Mouse (Mus musculus) left cerebral cortex, adult 8-10 months (tissue): ENCODE measurements around the gene Iqcn. TPM values are rescaled to one million over a fixed set of nuclear protein-coding genes. Genes with fewer than 3 reads are reported as not detected.

Experiments used
- DNase-seq, 2 experiments: peaks; one replicate each; pipeline ENCODE4 v3.0.0; 2022; ENCODE audit warnings: low spot score in 2 of 2
- total RNA-seq, 4 experiments: library from RNA; stranded (reverse); gene quantifications; 2 replicates each; pipeline ENCODE4 v1.2.4; 2022

Iqcn gene
- total RNA-seq, 4 experiments from 2014 or later = 0.07 TPM; not detected in 3

DNA sequence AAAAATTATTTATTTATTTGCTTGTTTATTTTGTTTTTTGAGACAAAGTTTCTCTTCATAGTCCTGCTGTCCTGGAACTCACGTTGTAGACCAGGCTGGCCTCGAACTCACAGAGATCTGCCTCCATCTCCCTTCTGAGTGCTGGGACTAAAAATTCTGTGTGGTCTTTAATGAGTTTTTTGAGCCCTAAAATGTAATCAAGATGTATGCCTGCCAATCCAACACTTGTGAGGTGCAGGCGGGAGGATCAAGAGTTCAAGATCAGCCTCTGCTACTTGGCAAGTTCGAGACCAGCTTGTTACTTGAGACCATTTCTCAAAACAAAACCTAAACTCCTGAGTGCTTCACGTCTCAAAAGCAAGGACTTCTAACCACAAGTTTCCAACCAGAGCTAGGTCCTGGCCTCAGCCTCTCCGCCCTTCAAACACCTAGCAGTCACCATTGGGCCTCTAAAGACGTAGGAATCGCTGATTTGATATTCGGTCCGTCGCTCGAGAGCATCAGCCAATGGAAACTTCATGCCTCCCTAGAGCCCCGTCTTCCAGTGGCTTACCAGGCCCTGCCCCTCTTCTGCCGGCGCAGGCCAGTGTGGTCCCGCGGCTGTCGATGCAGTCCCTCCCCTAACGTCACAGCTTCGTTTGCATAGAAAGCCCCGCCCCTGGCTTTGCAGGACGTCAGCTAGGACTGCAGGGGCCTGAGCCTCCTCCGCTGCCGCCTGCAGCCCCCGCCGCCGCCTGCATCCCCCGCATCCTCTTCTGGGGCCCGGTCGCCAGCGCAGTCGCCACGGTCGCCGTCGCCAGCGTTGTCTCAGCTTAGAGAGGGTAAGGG is 51.0 kb downstream of the Iqcn start, which contains the start of gene Rab3a:
TSS of gene Rab3a (plus strand) at position 637 of the 828 bp plus-strand sequence.
- peak; percentile 87 to 99 for DNase-seq

DNA sequence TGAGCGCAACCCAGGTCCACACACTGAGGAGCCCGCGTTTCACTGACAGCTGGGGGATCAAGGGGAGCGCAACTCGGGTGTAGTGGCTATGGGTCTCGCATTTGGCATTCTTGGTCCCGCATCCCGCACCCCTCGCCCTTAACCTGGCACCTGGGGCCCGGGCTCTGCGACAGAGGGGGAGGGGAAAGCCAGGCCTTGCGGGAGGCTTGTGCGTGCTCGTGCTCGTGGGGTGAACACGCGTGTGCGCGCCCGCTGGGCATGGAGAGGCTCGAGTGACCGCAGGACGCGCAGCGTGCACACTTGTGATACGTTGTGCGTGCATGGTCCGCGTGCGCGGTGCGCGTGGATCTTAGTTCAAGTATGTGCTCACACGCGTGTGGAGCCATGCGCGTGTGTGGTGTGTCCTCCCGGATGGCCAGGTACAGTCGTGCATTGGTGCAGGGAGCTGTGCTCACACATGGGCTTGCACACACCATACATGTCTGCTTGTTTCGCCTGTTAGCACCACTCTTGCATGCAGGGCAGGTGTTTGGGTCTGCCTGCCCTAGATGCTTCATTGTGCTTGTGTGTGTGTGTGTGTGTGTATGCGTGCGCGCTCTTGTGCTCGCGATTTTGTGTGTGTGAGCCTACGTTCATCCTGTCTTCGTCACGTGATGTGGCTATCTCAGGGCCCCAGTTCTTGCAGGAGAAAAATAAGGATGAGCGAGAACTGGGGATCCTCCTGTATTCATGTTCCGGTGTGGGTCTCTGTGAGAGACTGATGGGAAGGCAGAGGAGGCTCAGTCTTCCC is 51.8 kb downstream of the Iqcn start:
- peak; percentile 74 to 83 for DNase-seq

DNA sequence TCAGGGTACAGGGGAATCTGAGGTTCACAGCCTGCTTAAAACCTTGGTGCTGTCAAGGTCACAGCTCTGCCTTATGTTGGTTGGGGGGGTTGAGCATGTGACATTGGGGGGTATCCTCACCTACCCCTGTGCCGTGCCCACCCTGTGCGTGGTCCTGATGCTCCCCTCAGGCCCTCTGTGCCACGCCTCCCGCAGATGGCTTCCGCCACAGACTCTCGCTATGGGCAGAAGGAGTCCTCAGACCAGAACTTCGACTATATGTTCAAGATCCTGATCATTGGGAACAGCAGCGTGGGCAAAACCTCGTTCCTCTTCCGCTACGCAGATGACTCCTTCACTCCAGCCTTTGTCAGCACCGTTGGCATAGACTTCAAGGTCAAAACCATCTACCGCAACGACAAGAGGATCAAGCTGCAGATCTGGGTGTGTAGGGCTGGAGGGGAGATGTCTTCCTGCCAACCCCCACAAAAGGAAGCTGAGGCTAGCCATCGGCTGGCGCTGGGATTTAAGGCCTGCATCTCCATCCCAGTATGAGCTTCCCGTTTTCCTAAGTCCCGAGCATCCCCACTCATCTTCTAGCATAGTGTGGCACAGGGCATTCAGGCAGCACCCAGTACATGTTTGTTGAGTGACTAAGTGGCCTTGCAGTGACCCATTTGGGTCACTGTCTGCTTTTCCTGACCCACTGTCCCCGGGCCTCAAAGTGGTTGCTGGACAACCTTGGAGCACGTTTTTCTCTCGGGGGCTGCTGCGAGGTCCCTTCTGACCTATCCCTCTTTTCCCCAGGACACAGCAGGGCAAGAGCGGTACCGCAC is 52.6 kb downstream of the Iqcn start:
- peak in 1 of 2 experiments; percentile 41 for DNase-seq

DNA sequence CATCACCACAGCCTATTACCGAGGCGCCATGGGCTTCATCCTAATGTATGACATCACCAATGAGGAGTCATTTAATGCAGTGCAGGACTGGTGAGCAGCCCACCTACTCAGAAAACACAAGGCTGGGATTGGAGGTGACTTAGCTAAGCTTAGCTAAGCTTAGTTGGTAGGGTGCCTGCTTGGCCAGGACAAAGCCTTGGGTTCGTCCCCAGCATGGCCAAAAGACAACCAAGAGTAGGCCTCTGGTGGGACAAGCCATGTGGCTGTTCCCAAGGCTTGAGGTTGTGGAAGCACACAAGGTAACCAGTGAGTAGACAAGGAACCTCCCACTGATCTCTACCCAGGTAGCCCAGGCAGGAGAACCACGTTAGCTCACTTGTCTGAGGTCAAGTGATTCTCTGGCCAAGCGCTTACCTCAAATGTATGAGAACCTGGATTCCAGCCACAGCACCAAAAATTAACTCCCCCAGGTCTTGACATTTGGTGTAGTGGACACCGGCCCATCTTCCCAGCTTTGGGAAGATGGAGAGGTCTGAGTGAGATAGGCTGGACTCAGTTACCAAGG is 53.3 kb downstream of the Iqcn start:
- DNase-seq = peak in 1 of 2 experiments; percentile 33

DNA sequence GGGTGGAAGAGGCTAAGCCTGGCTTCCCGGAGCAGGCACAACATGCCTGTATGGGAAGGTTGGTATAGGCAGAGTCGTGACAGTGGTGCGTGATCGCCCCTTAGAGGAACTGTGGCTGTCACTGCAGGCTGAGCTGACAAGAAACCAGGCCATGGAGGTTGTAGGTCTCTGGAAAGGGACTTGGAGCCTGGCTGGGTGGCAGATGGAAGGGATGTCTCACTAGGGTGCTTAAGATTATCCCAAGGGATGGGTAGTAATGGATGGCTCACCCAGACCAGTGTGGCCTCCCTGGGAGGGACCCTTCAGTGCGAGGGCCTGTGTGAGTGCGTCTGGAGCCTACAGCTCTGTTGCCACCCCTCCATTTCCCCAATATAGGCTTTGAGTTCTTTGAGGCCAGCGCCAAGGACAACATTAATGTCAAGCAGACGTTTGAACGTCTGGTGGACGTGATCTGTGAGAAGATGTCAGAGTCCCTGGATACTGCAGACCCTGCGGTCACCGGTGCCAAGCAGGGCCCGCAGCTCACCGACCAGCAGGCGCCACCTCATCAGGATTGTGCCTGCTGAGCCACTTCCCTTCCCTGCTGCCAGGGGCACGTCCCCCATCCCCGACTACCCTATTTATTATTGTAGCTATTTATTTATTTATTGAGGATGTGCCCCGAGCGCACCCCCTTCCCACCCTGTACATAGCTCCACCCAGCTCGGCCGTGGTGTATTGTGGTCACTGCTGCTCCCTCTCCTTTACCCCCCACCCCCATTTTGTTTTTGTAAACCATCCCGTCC is 54.5 kb downstream of the Iqcn start:
- peak in 1 of 2 experiments; percentile 39 for DNase-seq

DNA sequence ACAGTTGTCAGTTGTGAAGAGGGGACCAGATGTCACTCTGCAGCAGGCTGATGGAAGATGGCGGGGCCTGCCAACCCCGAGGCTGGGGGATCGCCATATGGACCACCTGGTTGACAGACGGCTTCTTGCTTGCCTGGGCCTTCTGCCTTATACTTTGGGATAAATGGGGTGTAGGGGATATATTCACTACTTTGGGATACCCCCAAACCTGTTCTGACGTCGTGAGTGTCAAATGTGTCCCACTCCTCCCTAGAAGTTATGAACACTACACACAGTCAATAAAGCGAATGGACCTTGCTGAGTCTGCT is 55.0 kb downstream of the Iqcn start:
- DNase-seq = peak in 1 of 2 experiments; percentile 11

DNA sequence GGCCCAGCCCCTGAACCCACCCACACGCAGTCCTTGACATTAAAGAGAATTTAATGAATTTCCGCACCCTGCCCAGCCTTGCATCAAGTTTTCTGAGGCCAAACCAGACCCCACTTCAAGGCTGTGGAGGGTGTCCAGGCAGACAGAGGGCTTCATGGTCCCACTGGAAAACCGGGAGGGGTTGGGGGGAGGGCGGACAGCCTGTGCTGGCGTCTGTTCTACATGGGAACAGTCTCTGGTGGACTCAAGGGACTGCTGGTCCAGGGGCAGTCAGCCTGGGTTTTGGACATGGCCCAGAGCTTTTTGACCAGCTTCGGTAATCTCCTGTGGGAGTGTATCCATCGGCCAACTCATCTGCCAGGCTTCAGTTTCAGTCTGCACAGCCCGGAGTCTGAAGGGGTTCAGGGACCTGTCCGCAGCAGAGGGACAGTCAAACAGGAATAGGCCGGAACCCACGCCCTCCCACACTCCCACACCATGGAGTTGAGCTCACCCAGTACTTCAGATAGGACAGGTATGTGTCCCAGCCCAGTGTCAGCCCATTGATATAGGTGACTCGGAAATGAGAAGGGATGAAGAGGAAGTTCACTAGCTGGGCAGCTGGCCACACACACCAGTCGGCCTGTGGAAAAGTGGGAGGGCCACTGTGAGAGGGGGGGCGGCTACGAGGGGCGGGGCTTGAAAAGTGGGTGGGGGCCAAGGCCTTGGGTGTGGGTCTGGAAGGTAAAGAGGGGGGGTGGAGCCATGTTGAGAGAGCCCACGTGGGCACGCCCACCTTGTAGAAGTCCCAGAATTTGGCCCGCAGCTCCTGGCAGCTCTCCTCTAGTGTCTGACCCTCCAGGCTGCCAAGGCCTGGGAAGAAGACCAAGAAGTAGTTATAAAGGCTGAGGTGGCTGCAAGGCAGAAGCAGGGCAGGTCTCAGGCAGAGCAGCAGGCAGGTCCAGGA is 55.6 kb downstream of the Iqcn start:
- peak in 1 of 2 experiments; percentile 37 for DNase-seq

DNA sequence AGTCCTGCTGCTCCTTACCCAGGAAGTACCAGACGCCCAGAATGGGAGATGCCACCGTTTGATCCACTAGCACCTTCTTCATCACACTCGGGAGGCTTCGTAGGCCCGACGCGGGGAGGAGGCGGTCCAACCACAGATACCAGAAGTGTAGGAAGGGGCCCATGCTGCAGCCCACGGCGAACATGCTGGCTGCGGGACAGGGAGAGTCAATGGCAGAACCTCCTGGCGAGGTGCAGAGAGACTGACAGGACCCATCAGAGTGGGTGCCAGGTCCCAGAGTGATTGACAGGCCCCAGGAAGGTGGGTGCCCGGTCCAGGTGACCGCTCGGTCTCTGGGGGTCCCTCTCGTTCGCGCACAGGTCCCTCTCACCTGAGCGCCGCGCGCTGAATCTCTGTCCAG is 57.1 kb downstream of the Iqcn start:
- DNase-seq = no peak

DNA sequence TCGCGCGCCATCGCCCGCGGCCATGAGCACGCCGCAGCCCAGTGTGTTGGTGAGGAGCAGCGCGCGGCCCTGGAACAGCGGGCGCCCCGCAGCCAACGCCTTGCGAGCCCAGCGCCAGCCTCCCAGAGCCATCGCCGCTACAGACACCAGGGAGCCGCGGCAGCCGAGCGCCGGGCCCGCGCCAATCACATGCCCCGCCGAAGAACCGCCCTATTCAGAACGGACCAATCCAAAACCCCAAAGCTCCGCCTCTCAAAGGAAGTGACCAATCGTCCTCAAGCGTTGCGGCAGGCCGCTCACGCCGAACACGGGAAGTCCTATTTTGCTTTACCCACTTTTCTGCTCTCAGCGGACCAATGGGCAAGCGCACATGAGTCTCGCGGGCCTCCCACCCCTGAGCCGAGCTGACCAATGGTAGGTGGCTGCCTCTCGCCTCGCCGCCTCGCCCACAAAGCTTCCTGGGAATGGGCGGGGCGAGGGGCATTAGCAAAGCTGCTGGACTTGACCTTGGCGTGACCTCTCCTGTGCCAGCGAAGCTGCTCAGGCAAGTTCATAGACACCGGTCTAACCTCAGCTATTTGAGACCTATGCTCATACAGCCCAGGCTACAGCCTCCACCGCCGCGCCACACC is 57.6 kb downstream of the Iqcn start, which contains the start of gene Mpv17l2:
TSS of gene Mpv17l2 (minus strand) at position 172 of the 632 bp plus-strand sequence.
- peak; percentile 82 to 98 for DNase-seq

DNA sequence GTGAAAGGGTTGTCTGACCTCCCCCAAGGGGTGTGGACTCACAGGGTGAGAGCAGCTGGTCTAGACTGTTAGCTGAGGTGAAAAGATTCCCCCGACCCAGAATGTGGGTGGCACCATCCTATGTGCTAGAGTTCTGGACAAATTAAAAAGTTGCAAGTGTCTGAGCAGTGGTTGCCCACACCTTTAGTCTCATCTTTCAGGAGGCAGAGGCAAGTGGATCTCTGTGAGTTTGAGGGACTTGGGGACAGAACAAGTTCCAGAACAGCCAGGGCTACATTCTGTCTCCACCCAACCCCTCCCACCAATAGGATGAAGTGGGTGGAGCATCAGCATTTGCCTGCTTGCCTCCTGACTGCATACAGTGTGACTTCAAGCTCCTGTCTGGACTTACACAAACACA is 58.9 kb downstream of the Iqcn start:
- no peak for DNase-seq

DNA sequence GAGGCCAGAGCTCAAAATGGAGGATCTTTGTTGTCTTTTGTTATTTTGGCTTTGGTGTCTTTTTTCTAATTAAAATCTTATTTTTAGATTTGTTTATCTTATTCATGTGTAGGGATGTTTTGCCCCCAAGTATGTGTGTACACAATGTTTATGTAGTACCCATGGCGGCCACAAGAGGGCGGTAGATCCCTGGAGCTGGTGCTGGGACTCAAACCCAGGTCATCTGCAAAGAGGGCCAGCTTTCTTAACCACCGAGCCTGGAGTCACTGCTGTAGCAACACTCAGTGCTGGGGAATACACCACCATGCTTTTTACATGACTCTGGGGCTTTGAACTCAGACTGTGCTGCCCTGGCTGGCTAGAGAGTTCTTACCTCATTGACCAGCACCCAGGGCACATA is 60.1 kb downstream of the Iqcn start:
- no peak for DNase-seq

DNA sequence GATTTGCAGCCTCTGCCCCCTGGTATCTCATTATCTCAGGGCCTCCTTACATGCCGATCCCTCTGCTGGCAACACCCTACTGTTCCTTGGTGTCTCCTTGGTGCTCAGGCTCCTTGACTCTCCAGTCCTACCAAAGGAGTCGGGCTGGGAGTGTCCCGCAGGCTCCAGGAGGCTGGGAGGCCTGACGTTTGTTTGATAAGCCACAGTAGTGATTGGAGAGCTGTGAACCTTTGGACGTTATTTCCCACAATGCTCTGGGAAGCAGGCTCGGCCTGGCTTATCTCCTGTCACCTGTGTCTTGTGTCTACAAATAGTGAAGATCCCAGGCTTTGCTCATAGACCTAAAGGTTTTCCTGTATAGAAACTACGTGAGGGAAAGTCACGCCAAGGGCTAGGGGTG is 60.8 kb downstream of the Iqcn start:
- DNase-seq = no peak

DNA sequence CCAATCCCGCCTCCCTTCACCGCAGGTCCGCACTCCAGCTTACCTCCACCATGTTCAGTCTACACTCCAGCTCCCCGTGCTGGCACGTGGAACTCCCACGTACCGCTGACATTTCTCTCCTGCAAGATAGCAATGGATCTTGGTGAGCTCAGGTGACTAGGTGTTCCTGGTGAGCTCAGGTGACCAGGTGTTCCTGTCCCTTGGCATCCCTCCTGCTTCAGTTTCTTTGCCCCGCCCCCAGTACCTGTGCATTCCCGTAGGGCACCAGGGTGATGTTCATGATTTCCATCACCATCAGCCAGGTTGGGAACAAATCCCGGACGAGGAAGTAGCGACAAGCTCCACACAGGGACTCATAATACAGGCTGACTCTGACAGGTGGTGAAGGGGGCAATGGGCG is 61.4 kb downstream of the Iqcn start:
- peak in 1 of 2 experiments; percentile 35 for DNase-seq

DNA sequence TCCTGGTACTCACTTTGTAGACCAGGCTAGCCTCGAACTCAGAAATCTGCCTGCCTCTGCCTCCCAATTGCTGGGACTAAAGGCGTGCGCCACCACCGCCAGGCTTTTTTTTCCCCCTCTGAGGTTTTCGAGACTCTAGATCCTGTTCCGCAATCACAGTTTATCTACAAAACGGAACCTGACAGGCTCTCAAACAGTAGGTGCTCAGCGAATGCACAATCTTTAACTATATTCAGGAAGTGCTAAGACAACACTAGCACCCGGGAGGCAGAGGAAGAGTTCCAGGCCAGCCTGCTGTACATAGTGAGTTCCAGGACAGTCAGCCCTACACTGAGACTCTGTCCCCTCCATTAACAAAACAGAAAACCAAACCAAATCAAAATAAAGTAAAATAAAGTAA is 62.1 kb downstream of the Iqcn start:
- DNase-seq = no peak

DNA sequence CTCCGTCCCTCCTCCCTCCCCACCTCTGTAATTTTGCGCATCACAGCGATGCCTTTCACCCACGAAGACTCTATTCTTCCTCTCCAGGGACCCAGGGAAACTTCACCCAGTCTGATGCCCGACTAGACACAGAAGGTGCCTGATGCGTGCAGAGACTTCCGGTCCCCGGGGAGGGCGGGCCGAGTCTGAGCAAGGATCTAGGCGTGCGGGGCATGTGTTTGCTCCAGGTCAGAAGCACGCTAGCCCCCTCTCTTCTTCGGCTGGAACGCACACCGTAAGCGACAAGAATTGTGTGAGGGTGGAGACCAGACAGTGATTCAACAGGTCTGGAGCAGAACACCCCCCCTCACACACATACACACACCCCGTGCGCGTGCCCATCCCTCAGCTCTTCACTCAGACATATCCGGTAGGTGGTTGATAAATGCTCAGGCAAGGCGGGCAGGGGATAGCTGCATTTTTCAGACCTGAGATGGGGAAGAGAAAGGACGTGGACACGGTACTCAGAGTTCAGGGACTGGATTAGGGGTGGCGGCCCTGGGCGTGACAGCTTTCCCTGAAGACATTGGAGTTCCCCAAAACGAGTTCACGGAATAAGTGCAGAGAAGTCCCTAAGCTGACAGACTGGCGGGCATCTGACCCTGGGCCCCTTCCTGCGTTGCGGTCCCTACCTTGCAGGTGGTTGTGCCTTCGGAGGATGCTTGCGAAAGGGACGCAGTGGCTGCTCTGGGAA is 62.7 kb downstream of the Iqcn start:
- DNase-seq = peak in 1 of 2 experiments; percentile 38

DNA sequence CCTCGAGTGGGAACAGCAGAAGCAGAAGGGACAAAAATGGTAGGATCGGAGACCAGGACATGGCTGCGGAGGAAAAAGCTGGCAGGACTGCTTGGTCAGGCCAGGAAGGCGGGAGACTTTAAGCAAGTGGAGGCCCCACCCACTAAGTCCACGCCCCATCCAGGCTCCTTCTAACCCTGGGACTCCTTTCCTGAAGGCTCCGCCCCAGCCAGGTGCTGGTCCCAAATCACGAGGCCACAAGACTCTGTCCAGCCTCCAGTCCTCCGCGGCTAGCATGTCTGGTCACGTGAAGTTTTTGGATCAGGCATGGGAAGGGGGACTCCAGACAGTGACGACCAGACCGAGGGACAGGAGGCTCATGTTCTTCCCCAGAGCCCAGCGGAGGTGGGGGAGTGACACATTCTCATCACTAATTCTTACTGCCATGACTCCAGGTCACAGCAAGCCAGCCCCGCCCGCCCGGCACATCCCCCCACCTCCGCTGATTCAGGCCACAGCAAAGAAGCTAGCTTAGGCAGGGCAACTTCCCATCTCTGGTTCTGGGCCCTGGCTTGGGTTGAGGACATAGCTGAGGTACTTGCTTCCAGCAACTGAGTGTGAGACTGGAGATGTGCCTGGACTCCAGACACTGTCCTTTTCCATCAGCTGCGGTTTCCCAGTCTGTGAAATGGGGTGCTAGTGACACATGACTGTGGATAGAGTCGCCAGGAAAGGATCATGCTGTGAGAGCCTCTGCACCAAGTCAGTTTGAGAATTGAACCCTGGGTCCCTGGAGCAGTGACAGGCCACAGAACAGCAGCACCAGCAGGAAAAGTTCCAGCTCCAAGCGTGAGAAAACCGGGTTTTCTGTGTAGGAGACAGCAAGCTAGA is 63.5 kb downstream of the Iqcn start:
- DNase-seq = peak in 1 of 2 experiments; percentile 34
